Mouse (Mus musculus): ENCODE measurements around the gene Wasf2. TPM values are rescaled to one million over a fixed set of nuclear protein-coding genes. Genes with fewer than 3 reads are reported as not detected.

Gene Wasf2
- total RNA-seq, 2 experiments from 2014 or later = 25.7 to 28.2 TPM

DNA sequence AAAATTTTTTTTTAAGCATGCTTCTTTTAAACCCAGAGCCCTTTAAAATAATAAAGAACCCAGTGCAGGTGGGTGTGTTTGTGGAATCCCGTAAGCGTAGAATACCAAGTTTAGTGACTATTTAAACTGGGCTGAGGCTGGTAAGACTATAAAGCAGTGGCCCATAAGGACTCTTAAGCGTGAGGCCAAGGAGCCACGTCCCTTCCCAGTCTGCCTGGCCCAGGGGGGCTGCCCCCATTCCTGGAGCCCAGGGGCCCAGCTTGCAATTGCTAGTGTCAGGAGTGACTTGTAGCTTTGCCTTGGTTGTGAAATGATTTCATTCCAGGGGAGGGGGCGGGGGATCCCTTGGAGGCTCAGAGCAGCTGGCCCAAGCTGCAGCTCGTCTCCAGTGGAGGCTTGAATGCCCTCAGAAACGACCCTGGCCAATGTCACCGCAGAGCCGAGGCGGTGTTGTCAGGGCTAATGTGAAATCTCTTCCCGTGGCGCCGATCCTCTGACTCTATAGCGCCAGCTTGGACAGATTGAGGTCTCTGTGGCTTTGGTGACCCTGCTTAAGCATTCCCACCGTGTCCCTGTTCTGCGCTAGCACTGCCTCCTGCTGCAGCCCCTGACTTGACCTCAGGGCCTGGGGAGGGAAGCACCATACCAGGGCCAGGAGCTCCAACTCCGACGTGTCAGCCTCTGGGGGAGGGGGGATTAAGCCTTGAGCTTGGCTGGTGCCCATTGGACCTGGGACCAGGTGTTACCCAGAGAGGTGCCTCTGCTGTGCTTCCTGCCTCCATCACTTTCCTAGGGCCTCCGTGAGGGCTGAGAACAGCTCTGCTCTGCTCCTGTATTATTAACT lies 68.3 kb downstream of the Wasf2 start:
- no peak for DNase-seq (ENCODE audit: low spot score in 2 of 2)

DNA sequence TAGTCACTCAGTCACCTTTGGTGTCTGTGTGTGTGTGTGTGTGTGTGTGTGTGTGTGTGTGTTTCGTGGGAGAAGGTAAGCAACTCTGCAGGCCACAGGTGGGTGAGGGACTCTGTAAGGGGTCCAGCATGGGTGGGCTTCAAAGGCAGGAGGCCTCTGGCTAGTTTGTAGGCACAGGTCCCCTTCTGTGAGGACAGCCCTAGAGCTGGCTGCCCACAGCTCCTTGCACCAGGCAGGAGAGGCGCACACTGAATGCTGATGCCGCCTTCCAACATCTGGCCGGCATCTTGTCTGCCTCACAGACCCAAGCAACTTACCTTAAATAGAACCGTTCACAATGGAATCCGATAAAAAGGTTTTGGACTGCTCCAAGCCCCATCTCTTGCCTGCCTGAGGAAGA lies 69.4 kb downstream of the Wasf2 start:
- no peak for DNase-seq (ENCODE audit: low spot score in 2 of 2)

DNA sequence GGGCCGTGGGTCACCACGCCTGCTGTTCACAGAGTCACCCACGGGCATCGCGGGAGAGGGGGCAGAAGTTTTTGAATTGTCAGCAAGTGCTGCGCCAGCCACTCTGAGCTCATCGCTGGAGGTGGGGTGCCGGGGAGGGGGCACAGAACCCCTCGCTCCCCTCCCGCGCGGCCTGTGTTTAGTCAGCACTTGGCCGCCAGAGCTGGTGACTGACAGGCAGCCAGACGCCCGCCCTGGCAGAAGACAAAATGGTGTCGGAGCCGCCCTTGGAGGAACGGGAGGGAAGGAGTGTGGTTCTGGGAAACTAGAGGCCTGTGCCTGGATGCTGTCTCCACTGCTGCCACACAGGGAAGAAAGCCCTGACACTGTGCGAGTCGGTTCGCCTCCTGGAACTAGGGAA lies 70.0 kb downstream of the Wasf2 start:
- DNase-seq (ENCODE audit: low spot score in 2 of 2) = peak; percentile 48 to 67

DNA sequence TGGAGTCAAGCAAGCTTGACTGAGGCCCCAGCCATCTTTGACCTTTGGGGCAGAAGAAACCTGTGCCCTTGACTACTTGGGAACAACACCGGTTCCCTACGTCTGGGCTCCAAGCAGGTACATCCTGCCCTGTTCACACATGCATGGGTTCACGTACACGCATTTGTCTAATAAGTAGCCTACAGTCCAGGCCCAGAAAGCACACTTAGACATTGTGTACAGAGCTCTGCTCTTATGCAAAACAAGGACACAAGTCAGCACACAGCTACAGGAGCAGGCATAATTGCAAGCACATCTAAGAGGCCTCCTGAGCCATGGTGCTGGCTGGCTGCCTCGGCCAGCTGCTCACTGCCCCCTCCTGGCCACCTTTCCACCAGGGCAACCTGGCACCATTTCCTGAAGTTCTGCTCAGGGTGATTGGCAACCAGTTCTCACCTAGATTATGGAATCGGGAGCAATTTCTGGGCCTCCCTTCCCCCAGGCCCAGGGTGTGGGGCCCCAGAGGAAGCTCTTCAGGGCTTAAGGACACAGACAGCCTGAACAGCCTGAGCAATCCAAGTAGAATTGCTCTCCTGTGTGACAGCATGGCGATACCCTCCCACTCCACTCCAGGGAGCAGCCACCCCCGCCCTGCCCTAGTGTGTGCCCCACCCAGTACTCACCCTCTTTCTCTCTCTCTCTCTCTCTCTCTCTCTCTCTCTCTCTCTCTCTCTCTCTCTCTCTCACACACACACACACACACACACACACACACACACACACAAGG lies 70.9 kb downstream of the Wasf2 start:
- DNase-seq (ENCODE audit: low spot score in 2 of 2) = peak in 1 of 2 experiments; percentile 44

DNA sequence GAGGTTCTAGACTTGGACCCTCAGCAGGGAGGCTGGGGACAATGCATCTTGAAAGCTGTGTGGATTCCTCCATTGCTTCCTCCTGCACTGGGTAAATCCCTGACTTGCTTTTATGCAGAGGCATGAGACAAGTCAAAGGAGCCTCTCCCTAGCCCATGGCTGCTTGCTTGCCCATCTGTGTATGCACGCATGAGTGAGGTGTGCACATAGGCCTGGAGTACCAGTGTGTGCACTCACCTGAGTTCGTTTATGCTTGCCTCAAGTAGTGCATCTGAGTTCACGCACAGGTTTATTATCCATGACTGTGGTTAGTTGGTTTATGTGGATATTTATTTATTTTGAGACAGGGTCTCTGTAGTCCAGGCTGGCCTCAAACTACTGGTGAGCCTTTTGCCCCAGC lies 71.9 kb downstream of the Wasf2 start:
- DNase-seq (ENCODE audit: low spot score in 2 of 2) = no peak

DNA sequence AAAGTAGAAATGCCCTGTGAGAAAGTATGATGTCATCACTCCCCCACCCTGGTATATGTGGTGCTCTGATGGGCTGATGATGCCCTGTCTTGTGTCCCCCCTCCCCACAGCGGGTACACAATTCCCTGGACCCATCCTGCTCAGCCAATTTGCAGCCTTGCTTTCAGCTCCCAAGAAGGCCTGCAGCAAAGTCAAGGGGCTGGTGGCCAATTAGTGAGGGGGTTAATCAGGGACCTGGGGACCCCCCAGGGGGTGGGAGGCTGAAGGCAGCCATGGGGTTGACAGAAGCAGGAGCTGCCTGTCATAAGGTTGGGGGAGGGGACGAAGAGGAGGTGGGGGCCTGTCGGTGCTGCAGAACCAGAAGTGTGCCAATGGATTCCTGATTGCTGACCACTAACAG lies 73.3 kb downstream of the Wasf2 start:
- no peak for DNase-seq (ENCODE audit: low spot score in 2 of 2)

DNA sequence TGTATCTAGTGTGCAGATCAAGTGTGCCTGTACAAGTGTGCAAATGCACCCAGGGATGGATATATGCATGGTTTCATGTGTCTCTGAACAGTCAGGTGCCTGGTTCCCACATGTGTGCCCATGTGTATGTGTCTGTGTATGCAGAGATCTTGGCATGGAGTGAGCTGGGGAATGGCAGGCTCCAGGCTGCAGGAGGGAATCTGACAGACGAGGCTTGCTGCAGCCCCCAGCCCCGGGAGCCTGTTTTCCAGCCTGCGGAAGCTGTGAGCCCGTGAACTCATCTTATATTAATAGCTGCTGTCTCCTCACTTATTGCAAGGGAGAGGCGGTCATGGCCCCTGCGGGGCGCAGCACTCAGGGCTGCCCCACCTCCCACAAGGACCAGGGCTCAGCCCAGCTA lies 74.1 kb downstream of the Wasf2 start:
- DNase-seq (ENCODE audit: low spot score in 2 of 2) = no peak

DNA sequence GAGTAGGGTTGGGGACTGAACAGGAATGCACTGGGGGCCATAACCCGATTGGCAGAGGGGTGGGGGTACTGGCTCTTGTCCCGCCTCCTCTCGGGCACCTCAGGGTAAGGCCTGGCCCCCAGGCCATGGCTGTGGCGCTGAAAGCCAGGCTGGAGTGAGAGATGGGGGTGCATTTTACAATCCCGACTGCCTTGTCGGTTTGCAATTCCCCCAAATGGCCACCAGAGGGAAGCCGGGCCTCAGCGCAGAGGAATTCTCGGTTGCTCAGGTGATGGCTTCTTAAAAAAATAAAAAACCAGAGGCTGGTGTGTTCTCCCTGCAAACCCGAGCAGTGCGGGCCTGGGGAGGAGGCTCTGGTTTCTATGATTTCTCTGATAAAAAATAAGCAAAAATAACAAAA lies 79.1 kb downstream of the Wasf2 start:
- peak; percentile 44 to 57 for DNase-seq (ENCODE audit: low spot score in 2 of 2)

DNA sequence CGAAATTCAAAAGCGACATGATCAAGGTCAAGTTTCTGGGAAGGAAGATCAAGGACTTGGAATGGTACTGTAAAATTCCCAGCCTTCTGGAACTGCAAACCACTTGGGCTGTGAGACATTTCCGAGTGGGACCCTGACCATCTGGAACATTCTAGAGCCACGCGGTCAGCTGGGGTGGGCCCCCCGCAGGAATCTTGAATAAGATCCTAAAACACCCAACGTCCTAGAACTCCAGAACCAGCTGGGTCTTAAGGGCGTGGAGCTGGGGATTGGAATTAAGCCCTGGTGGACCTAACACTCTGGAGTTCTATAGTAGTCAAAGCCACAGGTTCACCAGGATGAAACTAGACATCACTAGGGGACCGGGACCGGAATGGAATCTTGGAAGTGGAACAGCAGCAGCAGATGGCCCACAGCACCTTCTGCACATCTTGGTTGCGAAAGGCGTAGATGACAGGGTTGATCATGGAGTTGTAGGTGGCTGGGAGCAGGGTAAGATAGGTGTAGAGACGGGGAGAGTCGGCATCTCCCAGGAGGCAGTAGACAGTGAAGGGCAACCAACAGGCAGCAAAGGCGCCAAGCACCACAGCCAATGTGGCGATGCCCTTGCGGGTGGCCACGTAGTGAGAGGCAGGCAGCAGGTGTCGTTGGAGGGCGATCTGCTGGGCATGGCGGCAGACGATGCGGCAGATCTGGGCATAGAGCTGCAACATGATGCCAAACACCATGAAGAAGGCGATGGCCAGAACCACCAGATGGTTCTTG lies 79.9 kb downstream of the Wasf2 start:
- no peak for DNase-seq (ENCODE audit: low spot score in 2 of 2)

DNA sequence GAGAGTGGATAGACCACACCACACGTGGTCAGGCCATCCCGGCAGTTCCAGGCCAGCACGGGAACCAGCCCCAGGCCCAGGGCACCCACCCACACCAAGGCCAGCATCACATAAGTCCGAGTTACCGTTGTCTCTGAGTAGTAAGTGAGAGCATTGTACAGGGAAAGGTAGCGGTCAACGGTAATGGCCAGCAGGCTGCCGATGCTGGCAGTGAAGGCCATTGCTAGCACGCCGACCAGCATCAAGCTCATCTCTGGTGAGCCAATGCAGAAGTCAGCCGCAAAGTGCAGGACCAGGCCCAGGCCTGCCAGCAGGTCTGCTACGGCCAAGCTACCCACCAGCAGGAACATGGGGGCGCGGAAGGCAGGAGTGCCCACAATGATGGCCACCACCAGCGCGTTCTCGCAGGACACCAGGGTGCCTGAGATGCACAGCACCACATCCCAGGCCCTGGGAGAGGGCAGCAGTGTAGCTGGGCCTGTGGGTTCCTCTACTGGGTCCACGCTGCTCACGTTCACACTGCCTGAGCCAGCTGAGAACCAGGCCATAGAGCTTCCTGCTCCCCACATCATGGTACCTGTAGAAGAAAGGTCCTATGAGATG lies 80.6 kb downstream of the Wasf2 start:
- no peak for DNase-seq (ENCODE audit: low spot score in 2 of 2)

DNA sequence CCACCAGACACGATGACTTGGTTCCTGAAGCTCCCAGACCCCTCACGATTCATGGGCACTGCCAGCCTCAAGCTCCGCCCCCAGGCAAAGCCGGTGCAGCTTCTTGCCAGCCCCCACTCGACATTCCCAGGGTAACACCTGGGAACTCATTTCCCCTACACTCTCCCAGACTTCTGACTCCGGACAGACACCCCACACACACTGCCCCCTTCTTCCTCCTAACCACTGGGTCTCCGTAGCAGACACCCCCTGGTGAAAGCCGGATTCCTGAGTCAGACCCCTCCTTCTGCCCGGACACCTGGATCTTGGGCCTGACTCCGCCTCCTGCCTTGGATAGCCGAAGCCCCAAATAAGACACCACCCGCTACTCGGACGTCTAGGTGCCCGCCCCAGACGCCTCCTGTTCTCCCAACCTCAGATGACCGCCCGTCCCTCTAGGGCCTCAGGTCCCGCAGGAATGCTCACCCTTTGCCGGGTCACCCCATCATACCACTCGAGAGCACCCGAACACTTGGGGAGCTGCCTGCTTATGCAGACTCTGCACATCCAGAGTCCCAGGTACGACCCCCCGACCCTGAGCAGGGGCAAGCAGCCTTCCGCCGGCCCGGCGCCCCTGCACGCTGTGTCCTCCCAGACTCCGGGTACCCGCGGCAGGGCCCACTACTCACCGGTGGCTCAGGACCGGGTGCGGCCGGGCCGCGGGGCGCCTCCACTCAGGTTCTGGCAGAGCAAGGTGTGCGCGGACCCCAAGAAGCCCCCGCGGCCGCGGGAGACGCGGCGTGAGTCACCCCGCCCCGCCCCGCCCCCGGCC lies 81.7 kb downstream of the Wasf2 start, which contains the start of the genes Cd164l2 and Gpr3:
Cd164l2 (plus strand) TSS at position 381 of the 811 bp plus-strand sequence.
Gpr3 (minus strand) TSS at position 786 of the 811 bp plus-strand sequence.
- peak in 1 of 2 experiments; percentile 30 for DNase-seq (ENCODE audit: low spot score in 2 of 2)

DNA sequence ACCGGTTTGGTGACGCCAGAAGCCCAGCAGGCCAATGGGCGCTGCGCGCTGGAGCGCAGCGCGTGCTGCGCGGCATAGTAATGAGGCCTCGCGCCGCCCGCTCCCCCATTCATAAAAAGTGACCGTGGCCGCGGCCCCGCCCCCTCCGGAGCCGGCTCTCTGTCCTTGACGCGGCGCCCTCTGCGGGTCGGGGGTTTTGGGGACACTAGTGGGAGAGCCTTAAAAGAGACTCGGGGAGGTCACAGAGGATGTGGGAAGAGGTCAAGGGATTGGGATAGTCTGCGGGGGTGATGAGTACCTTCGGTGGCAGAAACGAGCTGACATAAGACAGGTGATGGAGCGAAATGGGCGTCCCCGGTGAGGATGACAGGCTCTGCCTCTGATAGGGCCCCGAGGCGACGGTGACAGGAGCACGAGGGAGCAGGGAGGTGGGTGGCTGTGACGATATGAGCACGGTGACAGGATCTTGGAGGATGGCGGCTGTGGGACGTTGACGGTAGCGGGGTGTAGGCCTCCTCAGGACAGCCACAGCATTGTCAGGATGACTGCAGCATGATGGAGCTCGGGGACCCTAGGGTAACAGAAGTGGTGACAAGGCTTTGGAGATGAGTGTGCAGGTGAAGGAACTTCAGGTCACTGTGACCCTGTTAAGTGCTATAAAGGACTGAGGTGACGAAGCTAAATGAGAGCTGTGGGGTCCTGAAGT lies 82.4 kb downstream of the Wasf2 start:
- peak; percentile 81 to 85 for DNase-seq (ENCODE audit: low spot score in 2 of 2)

DNA sequence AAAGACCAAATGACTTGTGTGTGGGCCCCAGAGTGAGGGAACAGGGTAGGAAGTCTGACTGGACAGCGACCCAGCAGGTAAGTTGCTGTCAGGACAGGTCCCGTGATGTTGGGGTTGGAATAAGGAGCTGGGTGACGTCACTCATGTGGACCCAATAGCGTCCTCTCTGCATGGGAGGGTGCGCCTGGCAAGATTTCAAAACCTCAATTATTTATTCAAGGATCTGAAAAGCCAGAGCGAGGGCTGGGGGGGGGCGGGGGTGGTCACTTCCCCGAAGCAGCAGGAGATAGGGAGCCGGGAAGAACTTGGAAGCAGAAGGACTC lies 82.9 kb downstream of the Wasf2 start:
- peak; percentile 41 to 42 for DNase-seq (ENCODE audit: low spot score in 2 of 2)

DNA sequence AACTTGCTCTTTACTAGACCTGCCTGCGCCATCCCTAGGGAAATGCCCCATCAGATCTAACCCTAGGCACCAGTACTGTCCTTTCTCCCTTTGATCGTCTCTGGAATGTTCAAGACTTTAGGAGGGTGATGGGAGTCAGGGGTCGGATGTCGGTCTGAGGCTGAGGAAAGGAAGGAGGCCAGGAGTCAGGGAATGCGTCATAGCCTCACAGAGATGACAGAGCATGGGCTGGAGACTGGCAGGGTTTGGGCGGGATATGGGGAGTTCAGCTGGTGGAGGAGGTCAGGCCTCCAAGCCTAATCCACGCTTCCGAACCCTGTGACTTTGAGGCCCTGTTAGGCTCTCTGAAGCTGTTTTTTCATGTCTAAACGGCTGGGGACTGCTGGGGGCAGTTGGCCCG lies 83.4 kb downstream of the Wasf2 start:
- DNase-seq (ENCODE audit: low spot score in 2 of 2) = no peak

DNA sequence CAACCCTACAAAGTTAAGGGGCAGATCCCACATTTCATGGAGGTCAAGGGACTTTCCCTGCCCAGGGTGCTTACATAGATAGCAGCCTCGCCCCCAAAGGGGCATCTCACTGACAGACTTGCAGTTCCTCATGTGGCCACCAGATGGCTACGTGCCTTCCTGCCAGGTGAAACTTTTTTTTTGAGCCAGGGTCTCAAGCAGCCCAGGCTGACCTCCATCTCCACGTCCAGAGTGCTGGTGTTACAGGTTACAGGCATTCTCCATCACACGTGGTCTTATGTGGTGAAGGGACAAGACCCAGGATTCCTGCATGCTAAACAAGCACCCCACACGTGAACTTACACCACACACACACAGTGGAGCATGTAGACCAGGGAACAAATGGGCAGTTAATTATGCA lies 87.3 kb downstream of the Wasf2 start:
- peak in 1 of 2 experiments; percentile 62 for DNase-seq (ENCODE audit: low spot score in 2 of 2)

DNA sequence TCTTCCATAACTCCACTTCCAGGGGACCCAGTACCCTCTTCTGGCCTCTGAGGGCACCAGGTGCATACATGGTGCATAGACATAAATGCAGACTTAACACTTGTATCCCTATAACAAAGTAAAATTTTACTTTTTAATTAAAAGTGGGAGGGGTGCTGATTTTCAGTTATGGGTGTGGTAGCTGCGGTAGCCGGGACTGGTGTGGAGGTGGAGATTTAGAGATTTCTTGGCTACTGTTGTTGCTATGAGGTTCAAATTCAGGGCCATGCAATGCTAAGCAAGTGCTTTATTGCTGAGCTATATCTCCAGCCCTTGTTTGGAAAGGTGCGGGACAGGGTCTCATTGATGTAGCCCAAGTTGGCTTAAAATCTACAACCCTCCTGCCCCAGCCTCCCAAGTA lies 88.4 kb downstream of the Wasf2 start:
- no peak for DNase-seq (ENCODE audit: low spot score in 2 of 2)

DNA sequence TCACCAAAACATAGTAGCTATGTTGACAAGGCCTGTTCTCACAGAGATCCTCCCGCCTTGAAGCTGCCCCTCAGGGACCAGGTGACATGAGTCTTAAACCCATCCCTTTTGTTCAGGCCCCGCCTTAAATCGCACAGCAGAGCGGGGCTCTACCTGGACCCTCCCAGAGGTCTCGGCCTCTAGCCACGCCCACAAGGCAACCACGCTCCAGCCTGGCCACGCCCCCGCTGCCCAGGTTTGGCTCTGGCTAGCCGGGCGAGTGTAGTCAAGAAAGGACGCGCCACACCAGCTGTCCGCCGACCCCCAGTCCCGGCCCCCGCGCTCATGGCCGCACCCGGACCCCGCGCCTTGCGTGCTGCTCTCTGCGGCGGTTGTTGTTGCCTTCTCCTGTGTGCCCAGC lies 90.4 kb downstream of the Wasf2 start:
- no peak for DNase-seq (ENCODE audit: low spot score in 2 of 2)

DNA sequence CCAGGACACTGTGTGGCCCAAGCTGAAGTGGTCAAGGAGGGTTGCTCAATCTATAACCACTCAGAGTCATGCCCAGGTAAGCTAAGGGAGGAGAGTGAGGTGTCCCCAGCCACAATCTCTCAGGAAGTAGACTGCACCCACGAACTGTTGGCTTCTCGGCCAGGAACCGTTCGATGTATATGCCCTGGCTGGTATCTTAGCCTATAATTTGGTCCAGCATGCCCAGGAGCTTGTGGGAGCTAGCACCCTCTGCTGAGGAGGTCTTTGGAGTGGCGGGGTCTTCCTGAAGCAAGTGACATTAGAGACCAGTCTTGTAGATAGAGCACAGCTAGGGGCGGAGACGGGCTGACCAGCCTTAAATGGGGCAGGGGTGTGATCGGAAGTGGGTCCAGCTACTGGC lies 91.4 kb downstream of the Wasf2 start:
- no peak for DNase-seq (ENCODE audit: low spot score in 2 of 2)

DNA sequence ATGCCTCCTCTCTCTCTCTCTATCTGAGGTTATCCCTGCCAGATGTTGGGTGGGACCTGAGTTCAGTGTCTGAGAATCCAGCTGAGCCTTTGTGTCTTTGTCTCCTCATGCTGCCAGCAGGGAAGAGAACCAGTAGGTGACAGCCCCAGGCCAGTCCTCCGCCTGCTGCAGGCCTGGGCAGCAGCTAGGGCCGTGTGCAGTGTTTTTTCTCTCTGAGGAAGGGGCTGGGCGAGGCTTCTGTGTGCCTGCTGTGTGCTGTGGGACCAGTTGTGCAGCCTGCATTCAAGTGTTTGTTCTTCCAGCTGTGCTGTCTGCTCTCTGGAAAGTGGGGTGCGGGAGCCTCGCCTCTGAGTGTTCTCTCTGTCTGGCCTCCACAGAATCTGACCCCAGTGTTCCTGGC lies 93.6 kb downstream of the Wasf2 start:
- no peak for DNase-seq (ENCODE audit: low spot score in 2 of 2)

DNA sequence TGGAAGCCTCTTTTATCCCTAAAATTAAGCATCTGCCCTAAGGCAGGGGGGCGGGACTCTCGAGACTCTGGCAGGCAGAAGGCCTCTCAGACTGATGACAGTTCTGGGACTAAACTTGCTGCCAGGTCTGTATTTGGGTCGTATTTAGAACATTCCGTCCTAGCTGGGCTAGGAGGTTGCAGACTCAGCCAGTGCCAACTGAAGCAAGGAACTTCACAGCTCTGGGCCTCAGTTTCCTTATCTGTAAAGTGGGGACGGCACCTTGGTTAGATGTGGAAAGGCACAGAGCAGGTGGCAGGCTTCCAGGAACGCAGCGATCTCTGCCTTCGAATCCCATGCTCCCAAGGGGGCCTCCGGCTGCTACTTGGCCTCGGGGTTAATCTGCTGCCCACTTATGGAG lies 95.8 kb downstream of the Wasf2 start:
- no peak for DNase-seq (ENCODE audit: low spot score in 2 of 2)

Measured in left cerebral cortex, adult 18-20 months (tissue).